Mouse (Mus musculus) CD4-positive, CD25-positive, alpha-beta regulatory T cell, adult 2 months (primary cell): Measurements from ENCODE around the gene Id2.

ENCODE experiments used
- DNase-seq: peaks from one replicate; pipeline ENCODE4 v3.0.0-alpha.2; 2012; ENCODE audit warnings: low read depth, low spot score

Gene Id2

GRCm38 (mm10) chr12:25086966-25087365 is 10.0 kb downstream of the Id2 start:
- no peak for DNase-seq

- no peak for DNase-seq
Measured at GRCm38 (mm10) chr12:25083260-25084178, 13.4 kb downstream of the Id2 start.

- no peak for DNase-seq
Measured at GRCm38 (mm10) chr12:25074344-25074743, 22.6 kb downstream of the Id2 start.

GRCm38 (mm10) chr12:25073374-25073773 is 23.6 kb downstream of the Id2 start:
- no peak for DNase-seq

- DNase-seq: no peak
Measured at GRCm38 (mm10) chr12:25062264-25062663, 34.7 kb downstream of the Id2 start.

- DNase-seq: no peak
Measured at GRCm38 (mm10) chr12:25060901-25061300, 36.0 kb downstream of the Id2 start.

GRCm38 (mm10) chr12:25059487-25060200 is 37.3 kb downstream of the Id2 start:
- DNase-seq: no peak

- DNase-seq: no peak
Measured at GRCm38 (mm10) chr12:25054963-25055362, 42.0 kb downstream of the Id2 start.

GRCm38 (mm10) chr12:25054511-25054910 is 42.4 kb downstream of the Id2 start:
- no peak for DNase-seq

GRCm38 (mm10) chr12:25049253-25049652 is 47.7 kb downstream of the Id2 start:
- no peak for DNase-seq

- no peak for DNase-seq
Measured at GRCm38 (mm10) chr12:25044579-25044978, 52.4 kb downstream of the Id2 start.

- no peak for DNase-seq
Measured at GRCm38 (mm10) chr12:25044056-25044455, 52.9 kb downstream of the Id2 start.
